13 mouse cellular contexts compared by ENCODE assay signal in genomic region chr12:86320629-86321028, GRCm38 (mm10). TPM values are rescaled to one million over a fixed set of nuclear protein-coding genes. Genes with fewer than 3 reads are reported as not detected.
DNase-seq lines count a peak whose midpoint lies in the region; ATAC-seq lines count a peak whose summit lies in the region.
"Had no signal": no experiment of that assay in that cellular context is flagged by ENCODE, and none has a peak within 500 bp of the region (broad histone marks: within the 10 kb centered on the region; RNA-seq: fewer than 3 reads in every experiment).

No protein-coding gene starts in this region.

- H3K9me3 ChIP-seq in heart, embryonic 10.5 days, result no peaks in the 10 kb centered on the region
- no peaks in the 10 kb centered on the region for H3K9me3 ChIP-seq in midbrain, embryonic 14.5 days (ENCODE audit: control insufficient read depth, low read length)
- no peaks in the 10 kb centered on the region for H3K9me3 ChIP-seq in midbrain, embryonic 13.5 days
- H3K9me3 ChIP-seq in liver, embryonic 12.5 days (replicated peaks), result no peaks in the 10 kb centered on the region

- H3K4me2 ChIP-seq in midbrain, embryonic 14.5 days (ENCODE audit: low read length), result no peak overlapping the region
- no peak overlapping the region for H3K4me2 ChIP-seq in midbrain, embryonic 13.5 days (replicated peaks)
- peak overlapping the region; percentile 8 for H3K4me2 ChIP-seq in liver, embryonic 12.5 days

- peak overlapping the region; percentile 1; the same call in 1 of the 2 replicates for H3K4me3 ChIP-seq in heart, embryonic 10.5 days
- no peak overlapping the region for H3K4me3 ChIP-seq in midbrain, embryonic 14.5 days (replicated peaks; ENCODE audit: low read depth, low read length)
- no peak overlapping the region for H3K4me3 ChIP-seq in midbrain, embryonic 13.5 days (replicated peaks)
- H3K4me3 ChIP-seq in liver, embryonic 12.5 days, result no peak overlapping the region
- H3K4me3 ChIP-seq: left cerebral cortex, adult 2 months had no signal

- WGBS in heart, embryonic 10.5 days, result 23% methylated on average over 12 of the region's 12 CpGs
- 24% methylated on average over 12 of the region's 12 CpGs for WGBS in midbrain, embryonic 14.5 days
- 16% methylated on average over 12 of the region's 12 CpGs for WGBS in midbrain, embryonic 13.5 days
- 43% methylated on average over 12 of the region's 12 CpGs for whole genome bisulfite sequencing in liver, embryonic 12.5 days (ENCODE audit: insufficient replicate concordance)

- DNase-seq in heart, embryonic 10.5 days (ENCODE audit: low spot score), result no peak
- DNase-seq in heart, adult 11 months, result no peak
- DNase-seq in midbrain, embryonic 14.5 days, result peak; percentile 19
- DNase-seq in frontal cortex, postnatal 36 days (ENCODE audit: low spot score in 2 of 2), result no peak
- no peak for DNase-seq in cerebellum, postnatal 10 days
- DNase-seq: cerebellum, adult 9-10 months; gastrocnemius, postnatal 36 days had no signal

- H3K27ac ChIP-seq in heart, embryonic 10.5 days, result no peak overlapping the region
- H3K27ac ChIP-seq in midbrain, embryonic 14.5 days (replicated peaks; ENCODE audit: low read depth, low read length), result no peak overlapping the region
- no peak overlapping the region for H3K27ac ChIP-seq in midbrain, embryonic 13.5 days
- H3K27ac ChIP-seq in liver, embryonic 12.5 days, result no peak overlapping the region
- H3K27ac ChIP-seq: left cerebral cortex, adult 2 months had no signal

- peaks cover 14% of the 10 kb centered on the region for H3K27me3 ChIP-seq in heart, embryonic 10.5 days (ENCODE audit: insufficient read depth, poor library complexity, severe bottlenecking)
- H3K27me3 ChIP-seq in midbrain, embryonic 14.5 days (ENCODE audit: control insufficient read depth, insufficient read depth, low read length), result no peaks in the 10 kb centered on the region
- peaks cover 21% of the 10 kb centered on the region; the same call in 1 of the 2 replicates for H3K27me3 ChIP-seq in midbrain, embryonic 13.5 days
- H3K27me3 ChIP-seq in liver, embryonic 12.5 days (replicated peaks), result peaks cover 5% of the 10 kb centered on the region

- ATAC-seq in midbrain, embryonic 14.5 days (ENCODE audit: low FRiP score, low TSS enrichment), result no peak
- no peak for ATAC-seq in midbrain, embryonic 13.5 days
- ATAC-seq in liver, embryonic 12.5 days, result no peak
- ATAC-seq in erythroid progenitor cell, adult 5-6 weeks (replicated peaks; ENCODE audit: low FRiP score, poor library complexity, severe bottlenecking), result no peak
- ATAC-seq: Patski had no signal

- peaks cover 21% of the 10 kb centered on the region; the same call in 1 of the 2 replicates for H3K4me1 ChIP-seq in heart, embryonic 10.5 days
- H3K4me1 ChIP-seq in midbrain, embryonic 14.5 days (ENCODE audit: control insufficient read depth, insufficient read depth, low read length), result 0 out of 2 replicates have a peak, but pooled peaks cover 6% of the 10 kb centered on the region
- peaks cover 14% of the 10 kb centered on the region for H3K4me1 ChIP-seq in midbrain, embryonic 13.5 days (replicated peaks)
- no peaks in the 10 kb centered on the region for H3K4me1 ChIP-seq in liver, embryonic 12.5 days

- H3K36me3 ChIP-seq in heart, embryonic 10.5 days, result no peaks in the 10 kb centered on the region
- H3K36me3 ChIP-seq in midbrain, embryonic 14.5 days (ENCODE audit: control insufficient read depth, insufficient read depth, low read length), result no peaks in the 10 kb centered on the region
- no peaks in the 10 kb centered on the region for H3K36me3 ChIP-seq in midbrain, embryonic 13.5 days
- H3K36me3 ChIP-seq in liver, embryonic 12.5 days, result no peaks in the 10 kb centered on the region

- no peak overlapping the region for H3K9ac ChIP-seq in midbrain, embryonic 14.5 days (replicated peaks; ENCODE audit: low read length)
- H3K9ac ChIP-seq in midbrain, embryonic 13.5 days (replicated peaks), result no peak overlapping the region
- H3K9ac ChIP-seq in liver, embryonic 12.5 days, result no peak overlapping the region

RNA-seq across cellular contexts. Expression of gene Esrrb, which starts 40.3 kb away (rescaled TPM):
- polyA plus RNA-seq in heart, embryonic 10.5 days (2016; fragmentation: Nextera tagmentation; extraction: Ambion mirVana), result 1.6 and 3.1 TPM in 2 replicates
- 7.3 and 9.8 TPM in 2 replicates for polyA plus RNA-seq in midbrain, embryonic 14.5 days (2014; fragmentation: Nextera tagmentation; extraction: Ambion mirVana)
- polyA plus RNA-seq in midbrain, embryonic 13.5 days (2015; fragmentation: Nextera tagmentation; extraction: Ambion mirVana), result 4.7 and 6.5 TPM in 2 replicates
- 0.07 and 0.17 TPM in 2 replicates for polyA plus RNA-seq in liver, embryonic 12.5 days (2016; fragmentation: Nextera tagmentation; extraction: Ambion mirVana)
- not detected in 2 replicates for total RNA-seq in erythroid progenitor cell, adult 5-6 weeks (2015; ENCODE audit: low replicate concordance)
- not detected in 2 replicates for total RNA-seq in erythroid progenitor cell, adult 5-6 weeks (2017; ENCODE audit: low replicate concordance)
- total RNA-seq: megakaryocyte-erythroid progenitor cell, adult 5-6 weeks had no signal
